Mouse (Mus musculus) R1 (cell line): ENCODE results near the gene Tpx2.

Experiments used
- DNase-seq: peaks from one replicate; pipeline ENCODE4 v3.0.0-alpha.2; 2018; ENCODE audit warnings: low read depth, low spot score

Tpx2 gene

GRCm38 (mm10) chr2:152943568-152943967 lies 95.8 kb downstream of the Tpx2 start:
- no peak for DNase-seq

GRCm38 (mm10) chr2:152944013-152944412 lies 96.2 kb downstream of the Tpx2 start:
- no peak for DNase-seq
